Mouse (Mus musculus) embryo, embryonic 11 days (tissue): Measurements from ENCODE around the gene Dcbld1.

Source experiments
- DNase-seq: peaks from one replicate; pipeline ENCODE4 v3.0.0-alpha.2; 2015

Dcbld1 gene

DNA sequence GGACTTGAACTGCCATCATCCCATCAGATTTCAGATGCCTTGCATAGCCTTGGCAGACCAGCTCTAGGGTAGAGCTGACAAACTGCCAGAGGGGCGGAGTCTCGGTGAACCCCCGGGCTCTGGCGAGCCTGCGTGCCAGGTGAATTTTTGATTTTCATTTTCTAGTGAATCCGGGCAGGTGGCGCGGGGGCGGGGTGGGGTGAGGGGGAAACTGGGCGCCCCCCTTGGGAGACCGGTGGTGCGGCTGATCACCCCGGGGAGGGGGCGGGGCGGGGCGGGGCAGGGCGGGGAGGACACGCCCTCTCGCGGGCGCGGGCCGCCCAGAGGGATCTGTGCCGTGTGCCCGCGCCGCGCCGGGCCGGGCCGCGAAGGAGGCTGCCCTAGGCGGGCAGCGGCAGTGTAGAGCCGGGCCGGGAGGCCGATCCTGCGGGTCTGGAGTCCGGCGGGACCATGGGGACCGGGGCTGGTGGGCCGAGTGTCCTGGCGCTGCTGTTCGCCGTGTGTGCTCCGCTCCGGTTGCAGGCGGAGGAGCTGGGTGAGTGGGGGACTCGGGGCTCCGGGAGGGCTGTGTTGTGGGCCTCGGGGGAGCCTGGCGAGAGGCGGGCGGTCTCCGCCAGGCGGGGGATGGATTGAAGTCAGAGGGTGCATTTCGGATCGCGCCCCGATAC lies at the start of gene Dcbld1:
Gene Dcbld1 (plus strand): TSS at position 319 of the 668 bp plus-strand sequence.
- DNase-seq, result peak; percentile 88

DNA sequence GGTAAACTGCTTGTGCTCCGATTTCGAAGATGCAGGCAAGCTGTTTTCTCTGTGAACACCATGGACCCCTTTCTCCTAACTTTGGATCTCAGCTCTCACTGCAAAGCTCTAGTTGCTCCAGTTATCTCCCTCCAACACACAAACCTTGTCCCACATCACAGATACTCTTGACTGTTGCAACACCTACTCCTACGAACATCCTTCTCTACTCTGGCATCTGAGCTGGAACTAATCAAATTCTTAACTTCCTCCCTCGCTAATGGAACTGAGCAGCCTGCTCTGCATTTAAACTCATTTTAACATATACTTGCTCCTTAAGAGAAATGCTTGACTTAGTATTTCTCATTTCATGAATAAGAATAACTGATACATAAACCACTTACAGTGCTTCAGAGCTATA lies 47.5 kb upstream of the Dcbld1 start:
- no peak for DNase-seq

DNA sequence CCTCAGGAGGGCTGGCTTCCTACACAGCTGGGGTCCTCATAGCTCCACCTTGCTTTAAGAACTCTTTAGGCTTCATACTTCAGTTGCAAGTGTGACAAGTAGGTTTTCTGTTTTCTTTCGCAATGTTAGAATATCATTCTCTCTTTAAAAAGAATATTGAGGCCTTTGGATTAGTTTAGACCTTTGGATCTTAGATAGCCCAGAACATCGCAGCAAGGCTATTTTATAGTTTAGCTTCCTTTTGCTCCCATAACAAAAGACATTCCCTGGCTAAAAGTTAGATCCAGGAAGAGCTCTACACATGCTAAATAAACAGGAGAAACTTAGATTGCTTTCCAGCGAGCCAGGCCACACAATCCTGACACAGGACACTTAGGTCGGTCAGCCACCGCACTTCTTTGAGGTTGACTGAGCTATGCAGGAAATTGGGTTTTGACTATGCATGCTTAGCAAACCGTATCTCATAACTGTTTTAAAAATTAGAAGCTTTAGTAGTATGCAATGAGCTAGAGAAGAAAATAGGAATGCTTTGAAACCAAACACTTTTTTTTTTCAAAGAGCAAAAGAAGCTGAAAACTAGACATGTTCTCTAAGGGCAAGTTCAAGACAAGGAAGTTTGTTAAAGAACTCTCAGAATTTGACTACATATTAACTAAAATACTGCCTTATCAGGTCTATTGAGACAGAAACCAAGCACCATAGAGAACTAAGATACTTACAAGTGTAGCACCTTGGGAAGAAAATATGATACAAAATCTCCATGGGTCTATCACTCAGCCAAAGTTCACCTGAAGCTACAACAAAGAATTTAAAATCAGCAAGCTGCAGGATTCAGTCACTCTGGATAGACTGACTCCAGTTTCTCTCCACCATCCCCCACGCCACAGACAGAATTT lies 38.2 kb upstream of the Dcbld1 start, which contains the start of gene Ros1:
Gene Ros1 (minus strand): TSS at position 288 of the 896 bp plus-strand sequence.
- no peak for DNase-seq

DNA sequence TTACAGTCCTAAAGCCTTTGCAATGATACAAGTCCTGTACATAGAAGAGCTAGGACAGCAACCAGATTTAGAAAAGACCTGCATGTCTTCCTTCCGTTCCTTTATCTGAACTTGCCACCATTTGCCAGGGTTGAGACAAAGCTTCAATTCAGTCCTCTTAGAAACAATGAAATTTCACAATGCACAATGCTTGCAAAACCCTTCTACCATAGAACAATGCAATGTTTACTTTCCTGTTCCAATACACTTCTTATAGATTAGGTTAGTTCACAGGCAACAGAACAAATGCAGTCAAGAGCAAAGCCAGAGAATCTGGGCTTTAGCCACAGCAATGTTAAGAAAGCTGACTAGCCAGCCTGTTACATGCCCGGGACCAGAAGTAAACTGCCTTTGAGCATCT lies 29.4 kb upstream of the Dcbld1 start:
- no peak for DNase-seq

DNA sequence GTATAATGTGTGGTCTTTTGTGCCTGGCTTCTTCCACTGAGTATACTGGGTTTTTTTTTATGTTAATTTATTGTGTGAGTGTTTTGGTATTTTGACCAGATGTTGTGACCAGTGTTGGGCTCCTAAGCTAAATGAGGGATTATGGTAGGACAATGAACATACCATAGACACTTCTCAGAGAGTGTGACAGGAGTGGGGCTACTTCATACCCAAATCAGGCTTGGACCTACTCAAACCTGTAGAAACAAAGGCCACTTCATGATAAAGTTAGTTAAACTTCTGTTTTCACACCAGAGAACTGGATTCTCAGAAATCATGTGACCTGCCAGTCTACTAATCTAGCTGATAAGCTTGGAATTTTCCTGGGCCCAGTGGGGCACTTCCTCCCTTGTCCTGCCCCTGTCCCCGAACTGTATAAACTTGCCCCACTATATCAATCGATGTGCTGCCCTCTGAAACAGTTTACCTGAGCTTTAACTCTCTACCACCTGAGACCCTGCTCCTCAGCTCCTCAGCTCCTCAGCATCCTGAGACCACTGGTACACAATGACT lies 18.1 kb upstream of the Dcbld1 start:
- no peak for DNase-seq

DNA sequence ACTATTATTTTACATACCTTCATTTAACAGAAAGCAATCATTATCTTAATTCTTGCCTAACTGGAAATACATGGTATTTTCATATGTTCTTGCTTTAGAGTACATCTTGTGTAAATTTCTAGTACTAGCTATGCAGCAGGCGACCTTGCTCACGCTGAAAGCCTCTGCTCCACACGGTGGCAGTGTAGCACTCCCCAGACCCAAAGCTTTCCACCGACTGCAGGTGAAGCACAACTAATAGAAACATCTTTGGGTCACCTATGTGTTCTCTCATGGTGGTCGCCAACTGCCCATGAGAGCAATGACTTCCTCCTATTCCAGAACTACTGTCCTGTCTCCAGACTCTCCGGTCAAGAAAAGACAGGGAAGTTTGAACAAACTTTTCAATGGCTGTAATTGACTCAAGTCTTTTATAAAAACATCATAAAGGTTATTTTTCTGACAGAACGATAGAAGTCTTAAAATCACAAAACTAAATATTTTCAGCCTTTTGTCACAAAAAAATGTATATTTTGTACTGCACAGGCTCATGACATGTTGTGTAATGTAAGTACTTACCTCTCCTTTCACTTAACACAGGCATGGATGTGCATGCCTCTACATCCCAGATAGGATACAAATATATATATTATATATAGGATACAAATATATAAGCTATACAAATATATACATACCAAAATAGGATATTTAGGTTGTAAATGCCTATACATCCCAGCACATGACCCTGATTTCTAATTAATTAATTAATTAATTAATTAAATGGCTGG lies 16.4 kb upstream of the Dcbld1 start:
- DNase-seq, result peak; percentile 72

DNA sequence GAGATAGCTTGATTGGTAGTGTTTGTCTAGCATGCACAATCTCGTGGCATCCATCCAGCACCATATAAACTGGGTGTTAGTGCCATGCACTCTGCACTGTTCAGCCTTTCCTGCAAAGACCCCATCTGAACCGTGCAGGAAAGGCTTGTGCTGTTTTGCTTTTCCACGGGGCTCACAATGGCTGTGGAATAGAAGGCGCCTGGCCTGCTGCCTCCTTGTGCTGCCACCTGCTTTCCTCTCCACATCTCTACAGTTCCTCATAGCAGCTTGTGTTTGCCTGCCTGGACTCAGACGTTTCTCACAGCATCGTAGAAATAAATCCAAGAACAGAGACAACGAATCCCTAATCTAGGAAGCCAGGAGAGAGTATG lies 15.9 kb upstream of the Dcbld1 start:
- DNase-seq, result no peak

DNA sequence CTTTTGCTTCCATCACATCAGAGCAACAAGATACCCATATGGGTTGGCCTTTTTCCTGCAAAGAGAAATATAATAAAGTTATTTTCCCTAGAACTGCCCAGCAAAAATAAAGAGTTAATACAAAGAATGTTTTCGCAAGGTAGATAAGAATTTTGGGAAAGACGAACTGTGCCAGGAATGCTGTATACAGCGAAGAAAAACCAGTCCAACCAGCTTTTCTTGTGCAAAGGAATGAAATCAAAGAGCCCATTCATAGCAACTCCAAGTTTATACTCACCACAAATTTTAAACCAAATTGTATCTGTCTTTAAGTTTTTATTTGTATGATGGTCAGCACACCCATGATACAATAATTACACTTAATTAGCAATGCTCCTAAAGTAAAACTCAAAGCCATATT lies 13.8 kb upstream of the Dcbld1 start:
- no peak for DNase-seq

DNA sequence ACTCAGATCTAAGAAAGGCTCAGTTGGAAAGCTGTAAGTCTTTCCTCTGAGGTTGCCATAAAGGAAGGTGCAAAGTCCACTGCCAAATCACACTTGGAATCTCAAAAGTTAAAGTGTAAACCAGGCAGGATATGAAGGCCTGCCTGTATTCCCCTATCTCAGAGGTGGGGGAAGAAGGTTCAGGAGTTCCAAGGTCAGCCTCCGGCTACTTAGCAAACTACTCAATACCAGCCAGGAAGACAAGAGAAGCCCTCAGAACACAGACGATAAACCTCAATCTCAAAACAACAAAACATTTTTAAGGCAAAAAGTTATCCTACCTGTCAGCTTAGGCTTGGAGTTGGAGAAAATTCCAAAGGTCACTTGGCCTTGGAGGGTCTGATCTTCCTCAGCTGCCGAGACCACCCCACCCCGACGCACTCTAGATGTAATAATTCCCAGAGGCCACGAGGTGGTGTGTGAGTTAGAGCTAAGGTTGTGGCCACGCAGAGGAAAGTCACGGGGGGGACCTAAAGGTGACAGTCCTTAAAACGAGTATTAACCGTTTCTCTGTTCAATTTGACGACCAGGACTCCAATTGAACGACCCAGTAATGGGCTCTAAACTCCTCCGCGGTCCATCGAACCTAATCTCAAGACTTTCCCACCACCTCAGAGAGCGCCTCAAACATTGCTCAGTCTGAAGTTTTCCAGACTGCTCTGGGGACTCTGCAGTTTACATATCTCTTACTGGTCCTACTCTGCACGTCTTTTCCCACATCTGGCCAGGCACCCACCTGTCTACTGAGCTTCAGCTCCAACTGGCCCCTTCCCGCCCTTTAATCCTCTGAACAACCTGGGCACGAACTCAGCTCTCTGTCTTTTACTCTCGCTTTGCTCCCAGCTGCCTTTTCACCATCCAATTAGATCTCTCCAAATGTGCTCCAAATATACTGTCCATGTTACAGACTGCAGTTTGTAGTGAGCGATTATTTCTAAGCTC lies 933 bp upstream of the Dcbld1 start:
- peak; percentile 72 for DNase-seq

DNA sequence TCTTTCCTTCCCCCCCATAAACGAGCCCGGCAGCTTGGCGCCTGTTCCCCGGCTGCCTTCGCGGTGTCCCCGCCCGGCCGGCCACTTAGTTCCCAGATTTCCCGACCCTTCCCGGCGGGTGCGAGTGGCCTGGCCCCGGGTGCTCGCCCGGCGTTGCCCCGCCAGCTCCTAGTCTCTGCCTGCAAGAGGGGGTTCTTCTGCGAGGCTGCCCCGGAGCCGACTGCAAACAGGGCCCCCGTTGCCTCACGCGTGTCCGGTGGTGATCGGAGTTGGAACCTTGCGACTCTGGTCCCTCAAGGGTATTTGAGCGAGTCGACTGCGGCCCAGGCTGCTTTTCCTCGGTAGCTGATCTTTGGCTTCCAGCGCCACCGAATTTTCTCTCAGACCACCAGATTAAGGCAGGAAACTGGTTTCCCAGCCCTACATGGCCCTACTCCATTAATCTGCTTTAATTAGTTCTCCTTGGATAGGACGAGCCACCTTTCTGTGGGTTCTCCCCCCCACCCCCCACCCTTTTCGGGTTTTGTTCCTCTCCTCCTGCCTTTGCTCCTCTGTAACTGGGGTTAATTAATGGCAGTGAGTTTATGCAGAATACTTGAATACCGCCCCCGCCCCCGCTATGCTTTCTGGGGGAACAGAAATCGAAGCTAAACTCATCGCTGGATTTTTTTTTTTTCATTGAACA lies 692 bp downstream of the Dcbld1 start:
- DNase-seq, result peak; percentile 68

DNA sequence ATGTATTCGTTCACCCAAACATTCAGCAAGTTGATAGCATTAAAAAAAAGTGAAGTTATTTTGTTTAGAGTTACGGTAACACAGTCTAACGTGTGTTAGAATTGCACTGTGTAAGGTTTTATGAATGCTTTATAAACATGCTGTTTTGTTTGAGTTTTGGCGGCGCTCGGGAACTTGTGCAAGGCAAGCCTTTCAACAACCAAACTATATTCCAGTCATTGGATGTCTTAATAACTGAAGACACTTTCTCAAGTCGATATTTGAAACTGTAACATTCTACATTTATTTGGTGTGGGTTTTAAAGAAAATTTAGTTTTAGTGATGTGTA lies 1.2 kb downstream of the Dcbld1 start:
- no peak for DNase-seq

DNA sequence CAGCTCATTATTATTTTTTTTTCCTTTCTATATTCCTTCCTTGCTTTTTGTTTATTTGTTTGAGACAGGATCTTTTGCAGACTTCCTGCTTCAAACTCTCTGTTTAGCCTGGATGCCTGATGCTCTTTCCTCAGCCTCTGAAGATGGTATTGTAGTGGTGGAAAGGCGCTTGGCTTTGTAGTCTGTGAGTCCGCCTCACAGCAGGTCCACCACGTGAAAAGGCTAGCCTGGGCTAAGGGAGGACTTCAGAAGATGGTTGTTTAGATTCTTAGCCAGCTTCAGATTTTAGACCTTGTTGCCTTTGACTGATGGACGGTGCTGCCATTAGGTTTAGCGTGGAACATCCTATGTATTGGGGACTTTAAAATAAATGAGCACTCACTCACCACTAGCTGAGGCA lies 2.0 kb downstream of the Dcbld1 start:
- no peak for DNase-seq

DNA sequence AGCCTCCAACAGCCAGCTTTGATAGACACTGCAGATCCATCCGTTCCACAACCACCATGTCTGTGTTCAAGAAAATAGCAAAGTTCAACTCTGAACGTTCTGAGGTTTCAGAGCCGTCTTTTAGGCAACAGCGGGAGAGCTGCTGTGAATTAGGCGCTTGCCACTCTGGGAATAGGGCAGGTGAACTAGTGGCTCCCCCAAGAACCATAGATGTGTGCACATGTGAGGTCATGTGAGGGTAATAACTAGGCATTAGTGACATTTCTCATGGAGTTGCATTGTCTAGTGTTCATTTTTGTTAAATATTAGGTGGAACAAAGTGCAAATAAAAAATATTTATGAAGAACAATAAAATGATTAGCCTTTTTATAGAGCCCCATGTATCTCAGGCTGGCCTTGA lies 8.6 kb downstream of the Dcbld1 start:
- no peak for DNase-seq

DNA sequence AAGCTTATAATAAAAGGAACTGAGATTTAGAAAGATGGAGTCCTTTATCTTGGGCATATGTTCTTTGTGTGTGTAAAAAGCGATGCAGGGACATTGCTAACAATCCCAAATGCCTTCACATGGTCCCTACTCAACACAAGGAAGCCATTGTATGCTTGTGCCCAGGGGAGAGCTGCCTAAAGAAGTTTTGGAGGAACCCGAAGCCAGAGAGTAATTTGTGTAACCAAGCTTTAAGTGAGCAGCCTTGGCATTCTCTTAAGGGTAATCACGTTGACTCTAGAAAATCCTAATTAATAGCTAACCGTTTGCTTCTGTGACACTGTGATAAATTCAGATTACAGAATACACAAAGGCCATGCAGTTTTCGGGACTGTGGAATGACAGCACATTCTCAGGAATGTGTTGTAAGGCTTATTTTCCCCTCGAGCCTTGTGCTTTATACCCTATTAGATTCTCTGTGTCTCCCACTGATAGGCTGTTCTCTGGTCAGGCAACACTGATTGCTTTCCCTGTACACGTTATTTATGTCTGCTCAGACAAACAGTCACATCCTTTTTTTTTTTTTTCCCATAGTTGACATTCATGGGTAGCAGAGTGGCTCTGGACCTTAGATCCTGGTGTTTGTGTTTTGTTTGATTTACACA lies 9.4 kb downstream of the Dcbld1 start:
- no peak for DNase-seq

DNA sequence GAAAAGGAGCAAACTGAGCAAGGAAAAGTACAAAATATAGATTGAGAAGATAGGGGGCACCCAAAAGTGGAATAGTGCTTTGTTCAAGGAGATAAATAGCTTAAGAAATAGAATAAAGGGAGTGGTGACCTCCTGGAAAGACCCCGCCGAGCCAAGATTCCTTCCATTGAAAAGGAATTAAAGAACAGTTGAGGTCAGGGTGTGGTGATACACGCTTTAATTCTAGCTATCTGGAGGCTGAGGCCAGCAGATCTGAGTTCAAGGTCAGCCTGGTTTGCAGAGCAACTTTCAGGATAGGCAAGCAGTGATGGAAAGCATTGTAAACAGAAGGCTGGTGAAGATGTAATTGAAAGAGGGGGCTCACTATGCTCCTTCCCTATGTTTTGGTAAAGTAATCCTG lies 12.8 kb downstream of the Dcbld1 start:
- no peak for DNase-seq

DNA sequence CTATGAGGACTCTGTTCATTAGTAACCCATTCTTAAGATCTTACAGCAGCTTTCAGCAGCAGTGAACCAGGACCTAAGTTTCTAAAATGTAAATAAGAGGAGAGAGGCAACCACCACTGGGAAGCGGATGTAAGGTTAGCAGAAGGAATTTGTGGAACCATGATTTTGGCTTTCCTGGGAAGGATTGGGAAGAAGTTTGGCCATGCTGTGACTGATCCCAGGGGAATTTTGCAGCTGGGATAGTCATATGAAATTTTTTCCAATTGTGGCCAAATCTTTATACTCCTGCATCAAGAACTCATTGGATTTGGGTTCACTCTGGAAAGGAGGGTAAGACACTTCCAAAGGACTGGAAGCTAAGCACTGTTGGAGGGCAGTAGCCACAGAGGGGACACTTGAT lies 18.8 kb downstream of the Dcbld1 start:
- no peak for DNase-seq

DNA sequence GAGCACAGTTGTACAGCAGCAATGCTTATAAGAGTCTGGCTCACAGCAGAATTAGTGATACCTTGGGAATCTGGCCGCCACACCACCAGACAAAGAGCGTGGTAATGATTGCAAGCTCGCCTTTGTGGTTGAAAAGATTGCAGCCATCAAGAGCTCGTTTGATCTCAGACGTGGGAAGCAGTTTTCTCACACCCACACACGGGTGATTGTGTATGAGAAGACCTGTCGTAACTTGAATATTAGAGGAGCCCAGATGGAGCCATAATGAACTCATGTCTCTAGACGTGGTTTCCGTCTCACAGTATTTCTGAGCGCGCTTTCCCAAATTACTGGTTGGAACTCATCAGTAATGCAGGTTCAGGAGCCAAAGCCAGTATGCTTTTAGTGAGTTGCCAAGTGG lies 20.0 kb downstream of the Dcbld1 start:
- no peak for DNase-seq

DNA sequence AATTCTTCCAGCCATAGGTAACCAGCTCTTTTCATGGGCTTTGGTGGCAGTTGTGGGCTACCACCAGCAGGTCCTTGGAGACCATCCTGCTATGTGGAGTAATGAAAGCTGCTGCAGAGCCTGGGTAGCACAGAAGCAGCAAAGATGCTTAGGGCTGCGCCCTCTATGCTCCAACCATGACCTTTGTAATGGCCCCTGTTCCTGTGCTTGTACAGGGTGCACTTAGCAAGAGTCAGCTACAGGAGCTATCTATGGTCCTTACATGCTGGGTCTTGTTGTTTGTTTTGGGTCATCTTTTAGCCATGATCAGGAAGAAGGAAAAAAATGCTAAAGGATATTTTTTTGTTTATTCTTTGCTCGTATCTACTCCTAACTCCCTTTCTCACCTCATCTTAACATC lies 24.3 kb downstream of the Dcbld1 start:
- DNase-seq, result no peak

DNA sequence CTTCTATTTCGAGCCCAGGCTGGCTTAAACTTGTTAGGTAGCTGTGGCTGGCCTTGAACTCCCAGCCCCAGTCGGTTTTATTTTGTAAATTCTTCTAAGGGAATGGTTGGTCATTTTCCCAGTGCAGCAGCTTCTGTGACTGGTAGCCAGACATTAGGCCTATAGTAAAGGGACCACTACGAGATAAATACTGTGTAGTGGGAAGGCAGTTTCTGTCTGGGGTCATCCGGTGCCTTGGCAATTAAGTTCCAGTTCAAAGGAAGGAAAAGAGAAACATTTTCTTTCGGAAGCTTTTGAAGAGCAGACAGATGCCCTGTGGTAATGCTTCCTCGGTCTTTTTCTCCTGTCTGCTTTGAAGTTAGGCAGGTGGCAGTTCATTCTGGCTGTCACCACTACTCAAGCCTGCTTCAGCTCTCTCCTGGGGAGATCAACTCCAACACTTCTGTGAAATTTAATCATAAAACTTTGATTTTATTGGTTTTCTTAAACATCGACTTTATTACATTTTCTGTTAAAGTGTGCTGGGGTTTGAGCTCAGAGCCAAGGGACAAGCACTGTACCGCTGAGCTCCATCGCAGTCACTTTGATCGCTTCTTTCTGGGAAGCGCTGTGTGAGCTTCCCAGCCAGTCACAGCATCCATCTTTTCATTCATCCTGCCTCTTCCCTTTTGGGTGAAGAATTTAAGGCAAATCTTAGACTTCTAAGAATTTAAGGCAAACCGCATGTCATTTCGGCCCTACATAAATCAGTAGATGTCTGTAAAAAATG lies 24.9 kb downstream of the Dcbld1 start:
- peak; percentile 11 for DNase-seq

DNA sequence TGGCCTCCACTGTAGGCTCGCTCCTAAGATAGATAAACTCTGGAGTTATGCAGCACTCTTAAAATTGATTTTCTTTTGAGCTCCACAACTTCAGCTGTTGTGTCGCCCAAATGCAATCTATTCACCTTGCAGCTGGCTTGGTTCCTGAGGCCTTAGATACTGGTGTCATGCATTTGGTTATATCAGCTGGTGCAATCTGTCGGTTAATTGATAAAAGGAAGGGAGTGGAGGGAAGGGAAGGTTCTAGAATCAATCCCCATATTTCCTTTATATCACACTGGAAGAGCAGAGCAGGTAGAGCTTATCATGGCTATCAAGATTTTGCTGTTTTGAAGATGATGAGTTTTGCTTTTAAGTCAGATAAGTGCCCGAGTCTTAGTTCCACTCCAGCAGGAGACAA lies 26.8 kb downstream of the Dcbld1 start:
- no peak for DNase-seq
